In the genomic region with DNA sequence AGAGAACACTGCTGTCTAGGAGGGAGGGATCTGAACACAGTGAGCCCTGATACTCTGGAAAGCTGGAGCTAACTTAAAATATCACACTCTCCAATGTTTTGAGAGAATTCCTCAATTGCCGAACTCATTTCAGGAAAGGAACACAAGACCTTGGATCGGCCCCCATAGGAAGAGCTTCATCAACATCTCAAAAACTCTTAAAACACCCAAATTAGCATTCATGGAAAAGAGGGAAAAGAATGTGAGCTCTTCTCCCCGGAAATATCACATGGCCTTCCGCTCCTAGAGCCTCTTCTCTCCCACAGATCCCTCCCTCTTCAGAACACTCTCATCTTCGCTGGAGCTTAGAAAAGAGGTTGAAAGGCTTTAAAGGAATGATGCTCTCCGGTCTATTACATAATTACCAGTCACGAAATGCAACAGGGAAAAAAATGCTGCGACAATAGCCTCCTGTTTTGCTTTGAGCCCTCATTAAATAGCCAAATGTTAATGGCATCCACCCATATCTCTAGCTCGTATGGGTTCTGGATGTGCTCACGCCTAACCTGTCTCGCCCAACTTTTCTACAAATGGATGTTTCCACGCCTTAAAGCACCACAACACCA, we compare ENCODE assay signal across 31 mouse cellular contexts.
DNase-seq lines count a peak whose midpoint lies in the region; ATAC-seq and TF ChIP-seq lines count a peak whose summit lies in the region.
"Had no signal": no experiment of that assay in that cellular context is flagged by ENCODE, and none has a peak within 500 bp of the region (broad histone marks: within the 10 kb centered on the region; RNA-seq: fewer than 3 reads in every experiment).

No protein-coding gene starts in this region.

- H3K79me2 ChIP-seq in myocyte (ENCODE audit: control insufficient read depth, insufficient read depth): peaks cover 22% of the 10 kb centered on the region

- ATAC-seq in frontal cortex, adult (ENCODE audit: low TSS enrichment): 0 out of 2 replicates have a peak, but pooled peaks have one; percentile 39
- ATAC-seq in kidney, postnatal 0 days (replicated peaks; ENCODE audit: low FRiP score, low read depth): no peak
- ATAC-seq: activated CD4-positive, CD25-positive, alpha-beta regulatory T cell, adult 4 months; forebrain, postnatal 0 days; intestine, embryonic 16.5 days had no signal

- no peak overlapping the region for H3K4me3 ChIP-seq in kidney, postnatal 0 days (replicated peaks; ENCODE audit: low read depth, low read length)
- H3K4me3 ChIP-seq in ES-E14 (ENCODE audit: insufficient read depth in 1 of 2, low read depth in 1 of 2, low read length in 2 of 2, poor library complexity in 1 of 2, severe bottlenecking in 1 of 2) (no peak overlapping the region), myocyte (no peak overlapping the region)
- H3K4me3 ChIP-seq: embryonic facial prominence, embryonic 13.5 days; erythroblast, embryonic 14.5 days; forebrain, embryonic 12.5 days; hindbrain, embryonic 13.5 days; limb, embryonic 13.5 days; lung, embryonic 15.5 days; midbrain, embryonic 12.5 days had no signal

- H3K27ac ChIP-seq in kidney, postnatal 0 days: no peak overlapping the region
- H3K27ac ChIP-seq in ES-E14 (ENCODE audit: insufficient read depth, low read depth, low read length, poor library complexity, severe bottlenecking): no peak overlapping the region
- H3K27ac ChIP-seq: embryonic facial prominence, embryonic 13.5 days; forebrain, embryonic 12.5 days; hindbrain, embryonic 13.5 days; limb, embryonic 13.5 days; lung, embryonic 15.5 days; midbrain, embryonic 12.5 days had no signal

- peaks cover 12% of the 10 kb centered on the region for H3K4me1 ChIP-seq in kidney, postnatal 0 days (replicated peaks; ENCODE audit: insufficient read depth, low read length)
- H3K4me1 ChIP-seq in ES-E14 (ENCODE audit: control insufficient read depth in 2 of 2, insufficient read depth in 2 of 2, low read length in 2 of 2, poor library complexity in 1 of 2): peaks cover 6 to 19% of the 10 kb centered on the region in 2 experiments; a peak in 3 of 4 replicates

- WGBS in kidney, postnatal 0 days: 55% methylated on average over 12 of the region's 12 CpGs

- H3K27me3 ChIP-seq in kidney, postnatal 0 days (ENCODE audit: insufficient read depth, low read length): no peaks in the 10 kb centered on the region
- H3K27me3 ChIP-seq in myocyte (ENCODE audit: control insufficient read depth, insufficient read depth, insufficient read length): no peaks in the 10 kb centered on the region
- H3K27me3 ChIP-seq: embryonic facial prominence, embryonic 13.5 days; forebrain, embryonic 12.5 days; hindbrain, embryonic 13.5 days; limb, embryonic 13.5 days; lung, embryonic 15.5 days; midbrain, embryonic 12.5 days had no signal

- H3ac ChIP-seq in myocyte (ENCODE audit: control insufficient read depth, insufficient read length): no peak overlapping the region

- no peaks in the 10 kb centered on the region for H3K36me3 ChIP-seq in kidney, postnatal 0 days (ENCODE audit: insufficient read depth, low read length)
- H3K36me3 ChIP-seq in ES-E14 (ENCODE audit: control insufficient read depth, insufficient read depth, low read length, poor library complexity, severe bottlenecking) (no peaks in the 10 kb centered on the region; the same call in 1 of the 2 replicates), myocyte (ENCODE audit: control insufficient read depth, insufficient read depth) (no peaks in the 10 kb centered on the region)
- H3K36me3 ChIP-seq: embryonic facial prominence, embryonic 13.5 days; forebrain, embryonic 12.5 days; hindbrain, embryonic 13.5 days; limb, embryonic 13.5 days; lung, embryonic 15.5 days; midbrain, embryonic 12.5 days had no signal

- in situ Hi-C loops in ES-E14 (cut with MboI; ENCODE audit: low sequenced_read_pairs in 2 of 2, unreplicated experiment in 2 of 2): no loop called here

- TF ChIP-seq POLR2A in myocyte (IDR thresholded peaks at IDR 0.05; ENCODE audit: insufficient read length, low read depth): no peak

- TF ChIP-seq CTCF in kidney, postnatal 0 days (IDR thresholded peaks at IDR 0.05; ENCODE audit: low read depth): no peak

- no peak overlapping the region for H3K9ac ChIP-seq in kidney, postnatal 0 days (ENCODE audit: low read depth, low read length)
- no peak overlapping the region for H3K9ac ChIP-seq in ES-E14 (ENCODE audit: insufficient read depth, low read depth, low read length, poor library complexity, severe bottlenecking)
- H3K9ac ChIP-seq: embryonic facial prominence, embryonic 13.5 days; forebrain, embryonic 12.5 days; forebrain, postnatal 0 days; hindbrain, embryonic 13.5 days; limb, embryonic 13.5 days; lung, embryonic 15.5 days; midbrain, embryonic 12.5 days had no signal

- H3K9me3 ChIP-seq in kidney, postnatal 0 days (replicated peaks; ENCODE audit: low read length): no peaks in the 10 kb centered on the region
- H3K9me3 ChIP-seq in ES-E14 (ENCODE audit: control insufficient read depth, insufficient read depth, low read depth, low read length): no peaks in the 10 kb centered on the region
- H3K9me3 ChIP-seq: embryonic facial prominence, embryonic 13.5 days; forebrain, embryonic 12.5 days; G1E; hindbrain, embryonic 13.5 days; limb, embryonic 13.5 days; lung, embryonic 15.5 days; midbrain, embryonic 12.5 days had no signal

- DNase-seq in frontal cortex, postnatal 14 days (ENCODE audit: low spot score in 2 of 2): no peak
- DNase-seq in kidney, postnatal 0 days (ENCODE audit: low spot score): peak; percentile 53
- no peak for DNase-seq in kidney, adult 8-10 months
- DNase-seq in ES-E14 (ENCODE audit: low read depth, low spot score): peak; percentile 47
- no peak for DNase-seq in gastrocnemius, adult 18-20 months (ENCODE audit: low spot score)
- no peak for DNase-seq in embryo, embryonic 10 days (ENCODE audit: low spot score)
- DNase-seq: adrenal gland, adult 8-10 months; cerebellum, adult 8-10 months; cerebellum, postnatal 25 days; embryo, embryonic 11 days; forebrain, postnatal 0 days; gastrocnemius, postnatal 25 days; heart, adult 18-20 months; heart, postnatal 4 days; right cerebral cortex, adult 18-20 months; spleen, adult 18-20 months; thymus, postnatal 14 days had no signal

- no peak overlapping the region for H3K4me2 ChIP-seq in kidney, postnatal 0 days (ENCODE audit: low read length)
- H3K4me2 ChIP-seq in myocyte (ENCODE audit: low read depth): peak overlapping the region; percentile 54
- H3K4me2 ChIP-seq: embryonic facial prominence, embryonic 13.5 days; forebrain, embryonic 12.5 days; heart, embryonic 11.5 days; hindbrain, embryonic 13.5 days; limb, embryonic 13.5 days; liver, embryonic 11.5 days; lung, embryonic 15.5 days; midbrain, embryonic 12.5 days had no signal

TF ChIP-seq in ES-E14, 5 proteins besides CTCF, POLR2A, EP300 and RAD21:
- TF ChIP-seq HCFC1 (IDR thresholded peaks at IDR 0.05; ENCODE audit: borderline replicate concordance, insufficient read depth, low read length) (no peak), ZNF384 (IDR thresholded peaks at IDR 0.05; ENCODE audit: low read depth, low read length) (no peak), MAFK (IDR thresholded peaks at IDR 0.05; ENCODE audit: insufficient read depth, low read depth, low read length) (no peak), CHD2 (IDR thresholded peaks at IDR 0.05; ENCODE audit: low read depth, low read length) (no peak), ZC3H11A (IDR thresholded peaks at IDR 0.05; ENCODE audit: borderline replicate concordance, low read depth, low read length) (no peak)

TF ChIP-seq in myocyte, 11 proteins besides CTCF, POLR2A, EP300 and RAD21:
- TF ChIP-seq SRF (IDR thresholded peaks at IDR 0.05; ENCODE audit: control insufficient read depth, insufficient read length, low read depth) (no peak), POLR2AphosphoS2 (IDR thresholded peaks at IDR 0.05; ENCODE audit: insufficient read length, low read depth) (no peak), USF1 (IDR thresholded peaks at IDR 0.05; ENCODE audit: low read depth) (no peak), REST (IDR thresholded peaks at IDR 0.05; ENCODE audit: insufficient read depth, insufficient read length) (no peak), CEBPB (IDR thresholded peaks at IDR 0.05; ENCODE audit: insufficient read depth, poor library complexity, severe bottlenecking) (no peak), TCF3 (IDR thresholded peaks at IDR 0.05; ENCODE audit: insufficient read length, low read depth) (no peak), TCF12 (IDR thresholded peaks at IDR 0.05; ENCODE audit: insufficient read depth, poor library complexity, severe bottlenecking) (no peak), MAX (IDR thresholded peaks at IDR 0.05; ENCODE audit: low read depth) (no peak), MYOG (IDR thresholded peaks at IDR 0.05; ENCODE audit: control insufficient read depth in 1 of 3, insufficient read depth in 1 of 3, insufficient read length in 2 of 3, low read depth in 2 of 3) (no peak), E2F4 (IDR thresholded peaks at IDR 0.05; ENCODE audit: insufficient read depth) (no peak)
TF ChIP-seq in myocyte: peak in this region for 0.

Comparison
In these comparisons a context has a peak if more than half of its experiments do, and no peak if none do; other contexts are left out.
1. DNase-seq: peak in kidney, postnatal 0 days (single experiment) and ES-E14 (single experiment); none in frontal cortex, postnatal 14 days (0 of 2), kidney, adult 8-10 months (0 of 2), gastrocnemius, adult 18-20 months (single experiment) and embryo, embryonic 10 days (single experiment).